Mouse (Mus musculus) Muller cell, postnatal 12 days (primary cell): Measurements from ENCODE around the gene Tmem38a.
A peak's percentile ranks its signal among the peaks of the same experiment; 100 is the strongest.

Experiments
- DNase-seq: peaks from one replicate; pipeline ENCODE4 v3.0.0-alpha.2; 2015; ENCODE audit errors: inconsistent ontology term

Gene Tmem38a

GRCm38 (mm10) chr8:72571611-72572473 is at the start of gene Tmem38a:
TSS of gene Tmem38a (plus strand) at chr8:72572055.
- peak; percentile 87 for DNase-seq

GRCm38 (mm10) chr8:72532103-72532502 is 39.8 kb upstream of the Tmem38a start:
- no peak for DNase-seq

- no peak for DNase-seq
These were observed 37.0 kb upstream of the Tmem38a start for GRCm38 (mm10) chr8:72534888-72535287.

- no peak for DNase-seq
These were observed 32.6 kb upstream of the Tmem38a start for GRCm38 (mm10) chr8:72539234-72539633.

- no peak for DNase-seq
These were observed 24.6 kb upstream of the Tmem38a start for GRCm38 (mm10) chr8:72547122-72547801.

- DNase-seq, result peak; percentile 99
These were observed 23.8 kb upstream of the Tmem38a start, which contains the start of gene Med26 for GRCm38 (mm10) chr8:72547802-72548643. TSS of gene Med26 (minus strand) at chr8:72548270.

- DNase-seq, result no peak
These were observed 23.1 kb upstream of the Tmem38a start for GRCm38 (mm10) chr8:72548644-72549313.

- peak; percentile 9 for DNase-seq
These were observed 22.5 kb upstream of the Tmem38a start for GRCm38 (mm10) chr8:72549314-72549892.

GRCm38 (mm10) chr8:72555770-72556169 is 16.1 kb upstream of the Tmem38a start:
- DNase-seq, result no peak

GRCm38 (mm10) chr8:72561111-72561689 is 10.7 kb upstream of the Tmem38a start:
- no peak for DNase-seq

GRCm38 (mm10) chr8:72565970-72566369 is 5.9 kb upstream of the Tmem38a start:
- DNase-seq, result peak; percentile 71

- DNase-seq, result peak; percentile 99
These were observed 933 bp upstream of the Tmem38a start, which contains the start of gene Smim7 for GRCm38 (mm10) chr8:72570633-72571610. TSS of gene Smim7 (minus strand) at chr8:72571088.

GRCm38 (mm10) chr8:72572507-72572906 is 652 bp downstream of the Tmem38a start:
- no peak for DNase-seq

GRCm38 (mm10) chr8:72573450-72573849 is 1.6 kb downstream of the Tmem38a start:
- DNase-seq, result no peak

- no peak for DNase-seq
These were observed 4.1 kb downstream of the Tmem38a start for GRCm38 (mm10) chr8:72575915-72576314.

GRCm38 (mm10) chr8:72577266-72577665 is 5.4 kb downstream of the Tmem38a start:
- no peak for DNase-seq

GRCm38 (mm10) chr8:72577941-72578340 is 6.1 kb downstream of the Tmem38a start:
- DNase-seq, result no peak

- DNase-seq, result no peak
These were observed 7.5 kb downstream of the Tmem38a start for GRCm38 (mm10) chr8:72579374-72579773.

- peak; percentile 45 for DNase-seq
These were observed 11.4 kb downstream of the Tmem38a start for GRCm38 (mm10) chr8:72583056-72583771.
